Mouse (Mus musculus): ENCODE results near the gene Ino80. TPM values are rescaled to one million over a fixed set of nuclear protein-coding genes. Genes with fewer than 3 reads are reported as not detected.
A peak's percentile ranks its signal among the peaks of the same experiment; 100 is the strongest.
"Not testable (repeated sequence)": the region's sequence is repeated elsewhere in the genome, so short reads cannot be mapped to it uniquely, and the experiment has no call there.

Ino80 gene
- 10 to 100 TPM; 20.0 to 22.6 TPM for total RNA-seq (2021)
- long read RNA-seq, experiment 1, full-length matches to known transcripts: 1 of 2 reads
- long read RNA-seq, experiment 1, partial matches to known transcripts: 1 of 2 reads
- long read RNA-seq, experiment 1, other reads (novel, unspliced or antisense): 0 of 2 reads
- long read RNA-seq, experiment 2, partial matches to known transcripts: 3 of 4 reads
- long read RNA-seq, experiment 2, other reads (novel, unspliced or antisense): 1 of 4 reads

DNA sequence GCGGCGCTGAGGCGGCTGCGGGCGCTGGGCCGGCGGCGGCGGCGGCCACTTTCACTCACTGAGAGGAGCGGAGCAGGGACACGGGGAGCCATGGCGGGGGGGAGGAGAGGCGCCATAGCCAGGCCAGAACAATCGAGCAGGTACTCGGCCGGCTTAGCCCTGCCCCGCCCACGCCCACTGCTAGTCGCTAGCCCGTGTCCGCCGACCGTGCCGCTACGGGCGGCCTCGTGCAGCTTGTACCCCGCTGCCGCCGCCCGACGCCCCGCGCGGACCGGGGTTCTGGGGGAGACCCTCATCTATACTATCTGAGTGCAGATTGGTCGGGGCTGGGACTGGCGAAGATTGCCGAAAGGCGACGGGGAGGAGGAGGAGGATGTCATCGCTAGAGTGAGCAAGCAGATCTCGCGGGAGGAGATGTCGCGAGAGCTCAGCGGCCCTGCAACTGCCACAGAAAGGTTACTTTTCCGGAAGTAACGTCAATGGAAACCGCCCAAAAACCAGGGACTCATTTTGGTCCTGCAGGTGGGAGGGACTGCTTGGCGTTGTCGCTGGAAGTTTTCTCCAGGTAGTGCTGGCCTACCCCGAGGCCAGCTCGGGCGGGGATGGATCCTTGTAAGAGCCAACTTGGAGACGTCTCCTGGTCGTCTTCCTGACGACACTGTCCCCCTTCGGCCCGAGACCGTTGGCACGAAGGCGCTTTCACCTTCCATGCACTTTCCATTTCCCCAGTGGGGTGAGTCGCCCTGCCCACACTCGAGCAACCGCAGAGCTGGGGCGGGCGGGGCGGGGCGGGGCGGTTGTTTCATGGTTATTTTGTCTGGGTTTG lies at the start of gene Ino80:
Gene Ino80 (minus strand): TSS at position 117 of the 826 bp plus-strand sequence.
- peak; percentile 97 for DNase-seq (ENCODE audit: low spot score in 2 of 2)

DNA sequence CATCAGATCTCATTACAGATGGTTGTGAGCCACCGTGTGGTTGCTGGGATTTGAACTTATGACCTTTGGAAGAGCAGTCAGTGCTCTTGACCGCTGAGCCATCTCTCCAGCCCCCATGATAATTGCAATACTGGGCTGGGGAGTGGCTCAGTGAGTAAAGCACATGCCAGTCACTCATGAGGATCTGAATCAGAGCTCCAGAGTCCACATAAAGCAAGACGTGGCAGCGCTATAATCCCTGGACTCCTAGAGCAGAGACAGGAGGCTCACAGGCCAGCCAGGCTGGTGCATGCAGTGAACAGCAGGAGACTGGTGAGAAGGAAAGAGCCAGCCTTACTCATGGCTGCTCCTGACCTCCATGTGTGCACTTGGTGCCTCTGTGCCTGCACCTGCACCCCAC lies 47.9 kb upstream of the Ino80 start:
- no peak for DNase-seq (ENCODE audit: low spot score in 2 of 2)

DNA sequence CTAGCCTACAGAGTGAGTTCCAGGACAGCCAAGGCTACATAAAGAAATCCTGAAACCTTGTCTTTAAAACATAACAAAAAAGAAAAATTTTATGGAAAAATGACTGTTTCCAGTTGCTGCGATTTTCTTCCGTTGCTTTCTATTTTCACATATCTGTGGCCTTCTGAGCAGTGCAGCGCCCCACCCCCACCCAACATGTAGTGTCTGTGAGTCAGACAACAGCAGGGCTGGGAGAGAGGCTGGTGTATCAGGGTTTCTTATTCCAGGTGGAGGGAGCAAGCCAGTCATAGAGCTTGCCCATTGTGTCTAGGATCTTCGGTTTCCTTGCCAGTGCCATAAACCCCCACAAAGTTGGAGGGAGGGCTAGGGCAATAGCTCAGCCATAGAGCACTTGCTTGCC lies 46.3 kb upstream of the Ino80 start:
- no peak for DNase-seq (ENCODE audit: low spot score in 2 of 2)

DNA sequence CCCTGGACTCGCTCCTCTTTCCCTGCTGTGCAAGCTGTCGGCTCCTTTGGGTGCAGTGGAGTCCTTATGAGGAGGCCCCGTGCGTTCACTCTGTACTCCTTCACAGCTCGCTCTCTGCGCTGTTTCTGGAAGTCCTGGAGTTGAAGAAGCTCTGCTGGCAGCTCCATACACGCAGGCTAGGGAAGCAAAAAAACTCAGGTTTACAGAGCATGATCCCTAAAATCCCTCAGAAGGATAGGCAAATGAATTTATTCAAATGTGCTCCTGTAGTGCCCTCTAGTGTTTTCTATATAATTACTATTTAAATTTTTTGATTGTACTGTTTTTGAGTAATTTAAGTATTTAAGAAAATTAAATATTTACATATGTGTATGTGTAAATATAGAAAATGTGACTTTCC lies 43.1 kb upstream of the Ino80 start:
- no peak for DNase-seq (ENCODE audit: low spot score in 2 of 2)

DNA sequence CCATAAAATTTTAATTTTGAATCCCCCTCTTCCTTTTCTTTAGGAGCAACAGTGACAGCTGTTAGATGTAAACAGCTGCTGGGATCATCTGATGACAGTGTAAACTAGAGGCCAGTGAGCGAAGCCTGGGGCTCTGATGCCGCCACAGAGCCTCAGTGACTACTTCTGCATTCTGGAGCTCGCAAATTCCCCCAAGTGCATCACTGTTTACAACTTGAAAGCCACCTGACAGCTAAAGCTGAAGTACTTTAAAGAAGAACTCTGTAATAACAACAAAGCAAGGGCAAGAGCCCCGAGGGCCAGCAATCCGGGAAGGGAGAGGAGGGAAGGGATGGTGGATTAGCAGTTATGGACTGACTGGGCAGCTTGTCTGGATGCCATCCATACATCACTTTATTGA lies 39.3 kb upstream of the Ino80 start:
- no peak for DNase-seq (ENCODE audit: low spot score in 2 of 2)

DNA sequence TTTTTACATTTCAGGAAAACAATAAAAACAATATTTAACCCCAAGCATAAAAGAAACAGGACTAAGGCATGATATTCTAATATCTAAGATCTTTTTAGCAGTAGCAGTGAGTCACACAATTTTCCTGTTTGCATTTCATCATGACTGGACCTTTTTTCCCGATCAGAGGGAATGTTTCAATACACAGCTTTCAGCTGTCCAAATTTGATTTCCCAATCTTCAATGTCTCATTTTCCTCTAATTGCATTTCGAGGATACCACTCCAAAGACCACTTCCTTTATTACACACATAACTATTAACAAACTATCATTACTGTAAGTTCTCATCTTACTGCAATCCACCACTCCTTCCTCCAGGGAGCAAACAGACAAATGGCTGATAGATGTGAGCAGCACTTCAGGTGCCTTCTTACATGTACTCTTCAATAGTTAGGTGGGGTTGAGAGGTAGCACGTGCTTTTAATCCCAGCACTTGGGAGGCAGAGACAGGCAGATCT lies 36.6 kb upstream of the Ino80 start:
- DNase-seq (ENCODE audit: low spot score in 2 of 2): no peak

DNA sequence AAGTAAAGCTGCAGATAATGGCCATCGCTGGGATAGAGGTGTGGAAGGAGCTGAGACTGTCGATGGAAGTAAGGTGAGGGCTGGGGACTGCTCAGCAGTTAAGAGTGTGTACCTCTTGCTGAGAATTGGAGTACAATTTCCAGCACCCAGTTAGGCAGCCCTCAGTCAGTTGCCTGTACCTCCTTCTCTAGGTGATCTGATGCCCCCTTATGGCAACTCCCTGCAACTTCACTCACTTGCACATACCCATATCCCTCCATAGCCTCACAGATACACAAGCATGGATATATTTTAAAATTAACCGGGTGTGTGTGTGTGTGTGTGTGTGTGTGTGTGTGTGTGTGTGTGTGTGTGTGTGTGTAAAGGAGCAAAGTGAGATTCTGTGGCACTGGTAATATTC lies 34.8 kb upstream of the Ino80 start:
- no peak for DNase-seq (ENCODE audit: low spot score in 2 of 2)

DNA sequence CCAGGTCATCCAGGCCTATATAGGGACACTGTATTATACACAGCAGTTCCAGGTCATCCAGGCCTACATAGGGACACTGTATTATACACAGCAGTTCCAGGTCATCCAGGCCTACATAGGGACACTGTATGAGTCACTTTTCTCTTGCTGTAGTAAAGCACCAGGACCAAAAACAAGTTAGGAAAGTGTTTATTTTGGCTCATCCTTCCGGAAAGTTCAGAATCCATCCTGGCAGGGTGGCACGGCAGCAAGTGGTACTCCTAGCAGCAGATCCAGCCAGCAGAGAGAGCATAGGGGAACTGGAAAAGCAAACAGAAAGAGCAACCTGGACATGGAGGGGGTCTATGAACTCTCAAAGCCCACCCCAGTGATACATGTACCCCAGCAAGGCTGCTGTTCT lies 33.4 kb upstream of the Ino80 start:
- no peak for DNase-seq (ENCODE audit: low spot score in 2 of 2)

DNA sequence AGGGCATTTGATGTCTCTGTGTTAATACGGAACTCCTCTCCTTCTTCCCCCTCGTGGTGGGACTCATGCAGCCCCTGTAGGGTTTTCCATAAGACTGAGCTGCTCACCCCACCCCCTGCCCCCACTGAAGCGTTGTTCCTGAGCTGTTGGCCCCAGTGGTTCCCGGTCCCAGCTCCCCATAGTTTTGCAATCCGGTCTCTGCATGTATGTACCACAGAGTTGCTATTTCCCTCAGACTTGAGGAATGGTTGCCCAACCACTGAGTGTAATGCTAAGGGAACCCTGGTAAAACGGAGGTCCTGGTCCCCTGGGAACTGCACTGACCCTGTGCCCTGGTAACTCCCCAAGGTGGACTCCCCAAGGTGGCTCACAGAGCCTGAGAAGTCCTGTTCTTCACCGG lies 31.0 kb upstream of the Ino80 start:
- not testable (repeated sequence) for DNase-seq (ENCODE audit: low spot score in 2 of 2)

DNA sequence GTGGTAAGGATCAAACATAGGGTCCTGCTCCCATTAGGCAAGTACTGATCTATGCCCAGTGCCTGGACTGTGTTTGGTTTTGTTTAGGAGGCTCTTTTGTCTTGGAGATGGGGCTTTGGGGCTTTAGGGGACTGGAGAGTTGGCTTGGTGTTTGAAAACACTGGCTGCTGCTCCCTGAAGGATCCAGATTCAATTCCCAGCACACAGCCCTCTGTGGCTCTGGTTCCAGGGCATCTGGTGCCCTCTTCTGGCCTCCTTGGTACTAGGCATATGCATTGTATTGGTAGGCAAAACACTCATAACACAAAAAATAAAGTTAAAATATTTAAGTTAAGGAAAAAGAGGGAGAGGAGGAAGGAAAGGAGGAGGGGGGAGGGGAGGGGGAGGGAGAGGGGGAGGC lies 29.6 kb upstream of the Ino80 start:
- no peak for DNase-seq (ENCODE audit: low spot score in 2 of 2)

DNA sequence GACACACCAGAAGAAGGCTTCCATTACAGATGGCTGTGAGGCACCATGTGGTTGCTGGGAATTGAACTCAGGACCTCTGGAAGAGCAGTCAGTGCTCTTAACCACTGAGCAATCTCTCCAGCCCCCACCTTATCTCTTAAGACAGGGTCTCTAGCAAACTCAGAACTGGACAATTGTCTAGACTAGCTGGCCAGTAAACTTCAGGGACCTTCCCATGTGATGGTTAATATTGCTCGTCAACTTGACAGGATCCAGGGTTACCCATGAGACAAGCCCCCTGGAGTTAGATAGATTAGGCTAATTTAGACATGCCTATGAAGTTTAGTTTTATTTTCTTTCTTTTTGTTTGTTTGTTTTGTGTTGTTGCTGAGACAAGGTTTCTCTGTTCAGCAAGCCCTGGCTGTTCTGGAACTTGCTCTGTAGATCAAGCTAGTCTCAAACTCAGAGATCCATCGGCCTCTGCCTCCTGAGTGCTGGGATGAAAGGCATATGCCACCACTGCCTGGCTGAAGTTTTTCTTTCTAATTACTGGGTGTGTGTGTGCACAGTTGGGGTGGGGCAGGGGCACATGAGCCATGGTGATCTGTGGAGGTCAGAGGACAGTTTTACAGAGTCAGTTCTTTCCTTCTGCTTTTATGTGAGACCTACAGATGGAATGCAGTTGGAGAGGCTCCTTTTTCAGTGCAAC lies 23.6 kb upstream of the Ino80 start:
- DNase-seq (ENCODE audit: low spot score in 2 of 2): no peak

DNA sequence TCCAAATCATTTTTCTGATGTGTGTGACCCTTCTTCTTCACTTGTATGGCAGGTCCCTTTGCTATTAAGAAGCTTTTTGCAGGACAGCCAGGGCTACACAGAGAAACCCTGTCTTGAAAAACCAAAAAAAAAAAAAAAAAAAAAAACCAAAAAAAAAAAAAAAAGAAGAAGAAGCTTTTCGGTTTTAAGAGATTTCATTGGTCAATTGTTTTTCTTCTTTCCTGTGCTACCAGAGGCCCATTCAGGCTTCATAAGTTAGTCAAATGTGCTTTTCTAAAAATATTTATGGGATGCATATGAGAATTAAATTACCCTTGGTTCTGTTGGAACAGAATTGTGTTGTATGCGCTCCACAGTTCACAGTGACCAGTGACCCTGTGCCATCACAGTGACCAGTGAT lies 21.4 kb upstream of the Ino80 start:
- no peak for DNase-seq (ENCODE audit: low spot score in 2 of 2)

DNA sequence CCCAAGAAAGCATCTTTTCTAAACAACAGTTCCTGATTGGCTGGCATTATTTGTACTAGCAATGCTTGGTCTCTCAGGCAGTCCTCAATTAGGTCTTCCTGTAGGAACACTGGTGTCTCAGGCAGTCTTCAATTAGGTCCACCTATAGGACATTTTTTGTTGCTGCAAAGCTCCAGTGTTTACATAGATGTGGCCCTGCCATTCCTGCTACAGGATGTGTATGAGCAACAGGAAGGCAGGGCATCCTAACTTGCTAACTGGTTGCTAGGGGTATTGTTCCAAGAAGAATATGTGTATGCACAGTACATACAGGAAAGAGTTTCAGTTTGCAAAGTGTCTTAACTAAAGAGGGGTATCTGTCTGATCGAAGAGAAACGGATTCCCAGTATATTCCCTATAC lies 18.6 kb upstream of the Ino80 start:
- no peak for DNase-seq (ENCODE audit: low spot score in 2 of 2)

DNA sequence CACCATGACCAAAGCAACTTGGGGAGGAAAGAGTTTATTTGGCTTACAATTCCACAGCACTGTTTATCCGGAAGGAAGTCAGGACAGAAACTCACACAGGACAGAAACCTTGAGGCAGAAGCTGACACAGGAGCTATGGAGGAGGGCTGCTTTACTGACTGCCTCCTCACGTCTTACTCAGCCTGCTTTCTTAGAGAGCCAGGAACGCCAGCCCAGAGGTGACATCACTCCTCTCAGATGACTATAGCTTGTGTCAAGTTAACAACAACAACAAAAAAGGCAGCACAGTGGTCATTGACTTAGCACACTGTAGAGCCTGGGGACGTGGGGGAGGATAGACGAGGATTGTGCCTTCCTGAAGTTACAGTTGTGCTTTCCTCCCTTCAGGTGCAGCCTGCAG lies 14.5 kb upstream of the Ino80 start:
- peak in 1 of 2 experiments; percentile 20 for DNase-seq (ENCODE audit: low spot score in 2 of 2)

DNA sequence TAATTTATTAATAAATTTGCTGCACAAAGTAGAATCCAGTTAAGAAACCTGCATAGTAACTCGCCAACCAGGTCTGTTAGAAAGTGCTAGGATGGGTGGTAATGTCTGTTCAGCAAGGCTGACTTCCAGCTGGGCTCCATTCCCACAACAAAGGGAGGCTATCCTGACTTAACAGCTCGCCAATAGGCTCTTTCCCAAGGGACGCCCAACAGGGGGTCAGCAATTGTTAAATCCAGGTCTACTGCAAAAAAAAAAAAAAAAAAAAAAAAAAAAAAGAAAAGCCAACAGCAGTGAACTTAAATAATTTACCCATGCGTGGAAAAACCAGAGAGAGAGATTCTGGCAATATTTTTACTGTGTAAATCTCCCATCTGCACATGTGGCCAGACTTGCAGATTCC lies 9.0 kb upstream of the Ino80 start:
- no peak for DNase-seq (ENCODE audit: low spot score in 2 of 2)

DNA sequence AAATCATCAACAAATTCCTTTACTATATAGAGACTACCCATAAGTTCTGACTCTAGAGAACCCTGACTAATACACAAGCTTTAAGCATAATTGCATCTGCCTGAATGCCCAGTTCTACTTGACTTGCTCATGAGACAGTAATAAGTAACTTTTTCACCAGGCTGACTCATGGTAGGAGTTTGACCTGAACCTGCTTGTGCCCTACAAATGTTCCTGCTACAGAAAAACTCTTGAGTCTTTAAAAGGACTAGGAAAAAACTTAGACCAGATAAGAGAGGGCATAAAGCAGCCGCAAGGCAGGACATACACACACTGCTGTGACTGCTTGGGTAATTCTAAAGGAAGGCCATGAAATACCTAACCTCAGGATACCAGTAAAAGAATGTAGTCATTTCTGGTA lies 4.8 kb upstream of the Ino80 start:
- DNase-seq (ENCODE audit: low spot score in 2 of 2): no peak

DNA sequence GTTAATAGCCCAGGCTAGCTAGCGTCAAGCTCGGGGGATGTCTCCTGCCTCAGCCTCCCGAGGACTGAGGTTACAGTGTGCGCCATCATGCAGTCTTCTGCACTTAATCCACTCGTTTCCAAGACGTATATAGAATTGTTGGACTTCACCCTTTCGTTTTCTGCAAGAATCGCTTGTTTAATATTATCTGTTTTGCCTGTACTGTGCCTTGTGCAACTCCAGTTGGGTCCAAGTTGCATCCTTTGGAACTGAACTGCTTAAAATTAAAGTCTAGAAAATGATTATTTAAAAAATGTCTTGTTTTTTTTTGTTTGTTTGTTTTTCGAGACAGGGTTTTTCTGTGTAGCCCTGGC lies 886 bp upstream of the Ino80 start:
- DNase-seq (ENCODE audit: low spot score in 2 of 2): no peak

DNA sequence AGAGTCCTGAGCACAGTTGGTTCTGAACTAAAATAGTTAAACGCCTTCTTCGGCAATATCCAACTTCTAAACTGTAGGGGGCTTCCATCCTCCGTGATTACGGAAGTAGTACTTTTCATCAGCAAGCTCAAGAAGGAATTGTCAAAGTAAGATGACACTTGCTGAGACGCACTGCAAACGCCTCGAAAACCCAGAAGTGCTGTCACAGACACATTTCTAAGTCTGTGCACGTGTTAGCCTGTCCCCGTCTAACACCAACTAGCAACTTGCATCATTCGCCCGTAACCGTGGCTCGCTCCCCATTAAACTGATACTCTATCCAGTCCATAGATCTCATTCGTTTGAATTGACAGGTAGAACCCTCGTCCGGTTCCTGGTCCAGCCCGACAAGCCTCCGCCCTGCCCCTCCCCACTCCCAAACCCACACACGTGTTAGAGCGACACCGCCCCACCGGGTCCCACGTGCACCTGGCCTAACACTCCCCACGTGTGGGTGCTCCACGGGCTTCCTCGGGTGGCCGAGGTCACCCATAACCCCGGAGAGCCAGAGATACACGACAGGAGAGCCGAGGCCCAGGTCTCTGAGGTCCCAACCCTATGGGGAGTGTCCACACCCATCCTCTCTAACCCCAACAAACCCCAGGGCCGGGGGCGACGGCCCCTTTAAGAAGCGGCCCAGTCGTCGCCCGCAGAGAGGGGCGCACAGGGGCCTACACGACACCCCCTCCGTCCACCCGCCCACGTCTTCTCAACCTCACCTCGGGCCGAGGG lies 681 bp downstream of the Ino80 start:
- DNase-seq (ENCODE audit: low spot score in 2 of 2): peak; percentile 61 to 74

DNA sequence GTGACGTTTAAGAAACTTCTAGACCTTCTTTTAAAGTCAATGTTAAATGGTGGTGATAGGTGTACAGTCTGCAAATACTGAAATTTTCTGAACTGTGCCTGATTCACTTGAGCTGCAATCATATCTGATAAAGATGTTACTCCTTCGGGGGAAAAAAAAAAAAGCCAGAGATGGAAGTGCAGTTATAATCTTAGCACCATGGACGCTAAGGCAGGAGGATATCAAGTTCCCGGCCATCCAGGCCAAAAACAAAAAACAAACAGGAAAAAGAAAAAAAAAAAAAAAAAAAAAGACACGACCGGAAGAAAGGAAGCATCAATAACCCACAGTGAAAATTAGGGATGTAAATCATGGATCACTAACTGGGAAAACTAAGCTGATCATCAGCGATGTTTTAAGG lies 1.3 kb downstream of the Ino80 start:
- no peak for DNase-seq (ENCODE audit: low spot score in 2 of 2)

DNA sequence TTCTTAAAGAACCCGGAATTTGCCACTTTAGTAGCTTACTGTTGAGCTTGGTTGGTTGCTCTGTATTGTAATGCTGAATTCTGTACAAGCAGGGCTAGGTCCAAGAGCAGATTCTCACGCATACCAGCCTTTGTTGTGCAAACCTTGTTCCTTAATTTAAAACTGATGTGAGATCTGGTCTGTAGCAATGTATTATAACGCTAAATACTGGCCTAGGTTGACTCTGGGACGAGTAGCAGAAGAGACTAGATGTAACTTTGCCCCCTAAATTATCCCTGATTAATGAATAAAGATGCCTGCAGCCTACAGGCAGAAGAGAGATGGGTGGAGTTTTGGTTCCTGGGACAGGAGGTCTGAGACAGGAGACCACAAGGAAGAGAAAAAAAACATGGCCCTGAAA lies 13.5 kb downstream of the Ino80 start:
- DNase-seq (ENCODE audit: low spot score in 2 of 2): no peak

DNA sequence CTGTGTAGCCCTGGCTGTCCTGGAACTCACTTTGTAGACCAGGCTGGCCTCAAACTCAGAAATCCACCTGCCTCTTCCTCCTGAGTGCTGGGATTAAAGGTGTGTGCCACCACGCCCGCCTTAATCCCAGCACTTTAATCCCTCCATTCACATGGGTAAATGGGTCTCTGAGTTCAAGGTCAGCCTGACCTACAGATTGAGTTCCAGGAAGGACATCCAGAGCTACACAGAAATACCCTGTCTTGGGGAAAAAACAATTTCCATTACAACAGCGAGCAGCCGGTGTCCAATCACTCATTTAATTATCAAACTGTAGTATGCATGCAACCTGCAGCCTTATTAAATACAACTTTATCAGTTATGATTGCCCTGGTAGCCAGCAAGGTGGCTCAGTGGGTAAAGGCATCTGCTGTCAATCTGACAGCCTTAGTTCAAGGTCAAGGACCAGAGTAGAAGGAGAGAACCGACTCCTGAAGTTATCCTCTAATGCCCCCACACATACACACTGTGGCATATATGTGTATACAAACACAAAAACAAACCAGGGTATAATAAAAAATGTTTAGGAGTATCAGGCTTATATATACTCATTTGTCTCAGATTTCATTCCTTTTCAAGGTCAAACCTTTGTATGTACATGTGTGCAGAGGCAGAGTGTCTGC lies 14.2 kb downstream of the Ino80 start:
- DNase-seq (ENCODE audit: low spot score in 2 of 2): no peak

All from adrenal gland, adult 18-20 months (tissue).